Mouse (Mus musculus): ENCODE results near the gene Med8. TPM values are rescaled to one million over a fixed set of nuclear protein-coding genes. Genes with fewer than 3 reads are reported as not detected.
A peak's percentile ranks its signal among the peaks of the same experiment; 100 is the strongest.

The Med8 gene
- total RNA-seq (2021): 10 to 100 TPM; 55.6 to 62.5 TPM

- intact Hi-C loops (cut with DNase I): loop anchor here (2.0 kb wide), 1 partner anchor 167 kb away; no protein-coding TSS in a partner anchor
- peak; percentile 91 for DNase-seq (ENCODE audit: low spot score in 2 of 2)
These were observed at the start of gene Med8, which contains the start of gene Szt2 for GRCm38 (mm10) chr4:118409142-118409900. Gene Med8 (plus strand): TSS chr4:118409337. Gene Szt2 (minus strand): TSS chr4:118409273.

GRCm38 (mm10) chr4:118359896-118360720, 49.0 kb upstream of the Med8 start:
- intact Hi-C loops (cut with DNase I): no loop called here
- DNase-seq (ENCODE audit: low spot score in 2 of 2): peak; percentile 56 to 70

GRCm38 (mm10) chr4:118361451-118361850, 47.7 kb upstream of the Med8 start:
- intact Hi-C loops (cut with DNase I): no loop called here

GRCm38 (mm10) chr4:118362879-118363278, 46.3 kb upstream of the Med8 start:
- intact Hi-C loops (cut with DNase I): no loop called here
- no peak for DNase-seq (ENCODE audit: low spot score in 2 of 2)

More at GRCm38 (mm10) chr4:118361451-118361850, 47.7 kb upstream of the Med8 start:
- DNase-seq (ENCODE audit: low spot score in 2 of 2): no peak

- DNase-seq (ENCODE audit: low spot score in 2 of 2): no peak
- intact Hi-C loops (cut with DNase I): no loop called here
These were observed 45.2 kb upstream of the Med8 start for GRCm38 (mm10) chr4:118363985-118364384.

GRCm38 (mm10) chr4:118364641-118365040, 44.5 kb upstream of the Med8 start:
- no peak for DNase-seq (ENCODE audit: low spot score in 2 of 2)
- intact Hi-C loops (cut with DNase I): no loop called here

- intact Hi-C loops (cut with DNase I): no loop called here
- DNase-seq (ENCODE audit: low spot score in 2 of 2): no peak
These were observed 43.1 kb upstream of the Med8 start for GRCm38 (mm10) chr4:118365991-118366390.

GRCm38 (mm10) chr4:118367551-118367950, 41.6 kb upstream of the Med8 start:
- intact Hi-C loops (cut with DNase I): no loop called here
- no peak for DNase-seq (ENCODE audit: low spot score in 2 of 2)

GRCm38 (mm10) chr4:118368616-118369015, 40.5 kb upstream of the Med8 start:
- no peak for DNase-seq (ENCODE audit: low spot score in 2 of 2)
- intact Hi-C loops (cut with DNase I): no loop called here

- no peak for DNase-seq (ENCODE audit: low spot score in 2 of 2)
- intact Hi-C loops (cut with DNase I): no loop called here
These were observed 37.3 kb upstream of the Med8 start for GRCm38 (mm10) chr4:118371822-118372221.

GRCm38 (mm10) chr4:118375999-118376398, 33.1 kb upstream of the Med8 start:
- DNase-seq (ENCODE audit: low spot score in 2 of 2): no peak
- intact Hi-C loops (cut with DNase I): no loop called here

- intact Hi-C loops (cut with DNase I): no loop called here
- DNase-seq (ENCODE audit: low spot score in 2 of 2): no peak
These were observed 25.9 kb upstream of the Med8 start for GRCm38 (mm10) chr4:118383271-118383670.

- intact Hi-C loops (cut with DNase I): no loop called here
- DNase-seq (ENCODE audit: low spot score in 2 of 2): no peak
These were observed 21.8 kb upstream of the Med8 start for GRCm38 (mm10) chr4:118387316-118387715.

GRCm38 (mm10) chr4:118390146-118390545, 19.0 kb upstream of the Med8 start:
- intact Hi-C loops (cut with DNase I): no loop called here
- no peak for DNase-seq (ENCODE audit: low spot score in 2 of 2)

GRCm38 (mm10) chr4:118394505-118394904, 14.6 kb upstream of the Med8 start:
- intact Hi-C loops (cut with DNase I): no loop called here
- DNase-seq (ENCODE audit: low spot score in 2 of 2): no peak

GRCm38 (mm10) chr4:118395289-118395688, 13.8 kb upstream of the Med8 start:
- intact Hi-C loops (cut with DNase I): no loop called here
- no peak for DNase-seq (ENCODE audit: low spot score in 2 of 2)

- no peak for DNase-seq (ENCODE audit: low spot score in 2 of 2)
These were observed 12.7 kb upstream of the Med8 start for GRCm38 (mm10) chr4:118396433-118396832.

GRCm38 (mm10) chr4:118398400-118398799, 10.7 kb upstream of the Med8 start:
- no peak for DNase-seq (ENCODE audit: low spot score in 2 of 2)
- intact Hi-C loops (cut with DNase I): no loop called here

More at GRCm38 (mm10) chr4:118396433-118396832, 12.7 kb upstream of the Med8 start:
- intact Hi-C loops (cut with DNase I): no loop called here

GRCm38 (mm10) chr4:118401421-118401820, 7.7 kb upstream of the Med8 start:
- no peak for DNase-seq (ENCODE audit: low spot score in 2 of 2)
- intact Hi-C loops (cut with DNase I): no loop called here

- intact Hi-C loops (cut with DNase I): no loop called here
- DNase-seq (ENCODE audit: low spot score in 2 of 2): no peak
These were observed 7.2 kb upstream of the Med8 start for GRCm38 (mm10) chr4:118401918-118402317.

- intact Hi-C loops (cut with DNase I): no loop called here
- DNase-seq (ENCODE audit: low spot score in 2 of 2): no peak
These were observed 6.4 kb upstream of the Med8 start for GRCm38 (mm10) chr4:118402701-118403100.
